Mouse (Mus musculus): ENCODE measurements around the gene Hes2. TPM values are rescaled to one million over a fixed set of nuclear protein-coding genes. Genes with fewer than 3 reads are reported as not detected.
A peak's percentile ranks its signal among the peaks of the same experiment; 100 is the strongest.

Hes2 gene
- polyA plus RNA-seq, 1 experiment from 2014 or later, result 0.56 TPM

GRCm38 (mm10) chr4:152130771-152131653 lies 27.7 kb upstream of the Hes2 start:
- Histone ChIP-seq H3K36me3 (ENCODE audit: control insufficient read depth, insufficient read depth, low read length) (no peaks in the 10 kb centered on the region), H3K9ac (ENCODE audit: low read length) (peak overlapping the region; percentile 70), H3K4me1 (ENCODE audit: control insufficient read depth, insufficient read depth, low read length) (peaks cover 30% of the 10 kb centered on the region), H3K4me3 (replicated peaks; ENCODE audit: low read length) (peak overlapping the region; percentile 43), H3K4me2 (ENCODE audit: low read depth, low read length) (peak overlapping the region; percentile 63), H3K27me3 (ENCODE audit: control insufficient read depth, insufficient read depth, low read length) (peaks cover 81% of the 10 kb centered on the region), H3K9me3 (replicated peaks; ENCODE audit: control insufficient read depth, low read length) (no peaks in the 10 kb centered on the region), H3K27ac (ENCODE audit: low read length) (peak overlapping the region; percentile 41; the same call in 1 of the 2 replicates)
- under 1% methylated on average over 84 of the region's 85 CpGs for WGBS
- peak; percentile 69; the same call in 1 of the 2 replicates for ATAC-seq (ENCODE audit: insufficient read depth, low FRiP score)

- peaks cover 70% of the 10 kb centered on the region for H3K27me3 ChIP-seq (ENCODE audit: control insufficient read depth, insufficient read depth, low read length)
- peak overlapping the region; percentile 63 for H3K4me2 ChIP-seq (ENCODE audit: low read depth, low read length)
- H3K27ac ChIP-seq (ENCODE audit: low read length), result no peak overlapping the region
- peak overlapping the region; percentile 43 for H3K4me3 ChIP-seq (replicated peaks; ENCODE audit: low read length)
- peak; percentile 30; the same call in 1 of the 2 replicates for ATAC-seq (ENCODE audit: insufficient read depth, low FRiP score)
- 7% methylated on average over 50 of the region's 50 CpGs for WGBS
- no peaks in the 10 kb centered on the region for H3K9me3 ChIP-seq (replicated peaks; ENCODE audit: control insufficient read depth, low read length)
- no peaks in the 10 kb centered on the region for H3K36me3 ChIP-seq (ENCODE audit: control insufficient read depth, insufficient read depth, low read length)
- H3K9ac ChIP-seq (ENCODE audit: low read length), result peak overlapping the region; percentile 70; the same call in 1 of the 2 replicates
- H3K4me1 ChIP-seq (ENCODE audit: control insufficient read depth, insufficient read depth, low read length), result peaks cover 26% of the 10 kb centered on the region
Observed at GRCm38 (mm10) chr4:152131809-152132771, 26.6 kb upstream of the Hes2 start.

- ATAC-seq (ENCODE audit: insufficient read depth, low FRiP score), result no peak
- peaks cover 63% of the 10 kb centered on the region for H3K27me3 ChIP-seq (ENCODE audit: control insufficient read depth, insufficient read depth, low read length)
- H3K9me3 ChIP-seq (replicated peaks; ENCODE audit: control insufficient read depth, low read length), result no peaks in the 10 kb centered on the region
- WGBS, result 29% methylated on average over 10 of the region's 10 CpGs
- peaks cover 26% of the 10 kb centered on the region for H3K4me1 ChIP-seq (ENCODE audit: control insufficient read depth, insufficient read depth, low read length)
- no peak overlapping the region for H3K27ac ChIP-seq (ENCODE audit: low read length)
- no peak overlapping the region for H3K9ac ChIP-seq (ENCODE audit: low read length)
- H3K4me3 ChIP-seq (replicated peaks; ENCODE audit: low read length), result no peak overlapping the region
- H3K4me2 ChIP-seq (ENCODE audit: low read depth, low read length), result no peak overlapping the region
- no peaks in the 10 kb centered on the region for H3K36me3 ChIP-seq (ENCODE audit: control insufficient read depth, insufficient read depth, low read length)
Observed at GRCm38 (mm10) chr4:152132772-152133169, 25.9 kb upstream of the Hes2 start.

GRCm38 (mm10) chr4:152133213-152133612 lies 25.5 kb upstream of the Hes2 start:
- Histone ChIP-seq H3K4me3 (replicated peaks; ENCODE audit: low read length) (no peak overlapping the region), H3K27ac (ENCODE audit: low read length) (no peak overlapping the region), H3K9me3 (replicated peaks; ENCODE audit: control insufficient read depth, low read length) (no peaks in the 10 kb centered on the region), H3K4me2 (ENCODE audit: low read depth, low read length) (no peak overlapping the region), H3K27me3 (ENCODE audit: control insufficient read depth, insufficient read depth, low read length) (peaks cover 59% of the 10 kb centered on the region), H3K36me3 (ENCODE audit: control insufficient read depth, insufficient read depth, low read length) (no peaks in the 10 kb centered on the region), H3K4me1 (ENCODE audit: control insufficient read depth, insufficient read depth, low read length) (peaks cover 28% of the 10 kb centered on the region), H3K9ac (ENCODE audit: low read length) (no peak overlapping the region)
- ATAC-seq (ENCODE audit: insufficient read depth, low FRiP score), result no peak
- 53% methylated on average over 5 of the region's 5 CpGs for WGBS

GRCm38 (mm10) chr4:152134507-152134906 lies 24.2 kb upstream of the Hes2 start:
- no peak for ATAC-seq (ENCODE audit: insufficient read depth, low FRiP score)
- H3K4me3 ChIP-seq (replicated peaks; ENCODE audit: low read length), result no peak overlapping the region
- peaks cover 46% of the 10 kb centered on the region for H3K27me3 ChIP-seq (ENCODE audit: control insufficient read depth, insufficient read depth, low read length)
- no peak overlapping the region for H3K9ac ChIP-seq (ENCODE audit: low read length)
- H3K36me3 ChIP-seq (ENCODE audit: control insufficient read depth, insufficient read depth, low read length), result no peaks in the 10 kb centered on the region
- H3K9me3 ChIP-seq (replicated peaks; ENCODE audit: control insufficient read depth, low read length), result no peaks in the 10 kb centered on the region
- H3K4me1 ChIP-seq (ENCODE audit: control insufficient read depth, insufficient read depth, low read length), result peaks cover 30% of the 10 kb centered on the region
- no peak overlapping the region for H3K27ac ChIP-seq (ENCODE audit: low read length)
- no peak overlapping the region for H3K4me2 ChIP-seq (ENCODE audit: low read depth, low read length)

- no peak for ATAC-seq (ENCODE audit: insufficient read depth, low FRiP score)
- no peak overlapping the region for H3K27ac ChIP-seq (ENCODE audit: low read length)
- H3K36me3 ChIP-seq (ENCODE audit: control insufficient read depth, insufficient read depth, low read length), result no peaks in the 10 kb centered on the region
- peaks cover 28% of the 10 kb centered on the region for H3K4me1 ChIP-seq (ENCODE audit: control insufficient read depth, insufficient read depth, low read length)
- H3K4me2 ChIP-seq (ENCODE audit: low read depth, low read length), result no peak overlapping the region
- peaks cover 38% of the 10 kb centered on the region for H3K27me3 ChIP-seq (ENCODE audit: control insufficient read depth, insufficient read depth, low read length)
- H3K4me3 ChIP-seq (replicated peaks; ENCODE audit: low read length), result no peak overlapping the region
- 76% methylated on average over 12 of the region's 12 CpGs for WGBS
- H3K9ac ChIP-seq (ENCODE audit: low read length), result no peak overlapping the region
- H3K9me3 ChIP-seq (replicated peaks; ENCODE audit: control insufficient read depth, low read length), result no peaks in the 10 kb centered on the region
Observed at GRCm38 (mm10) chr4:152135363-152135762, 23.3 kb upstream of the Hes2 start.

GRCm38 (mm10) chr4:152136112-152136875 lies 22.4 kb upstream of the Hes2 start:
- Histone ChIP-seq H3K9ac (ENCODE audit: low read length) (no peak overlapping the region), H3K27me3 (ENCODE audit: control insufficient read depth, insufficient read depth, low read length) (peaks cover 28% of the 10 kb centered on the region), H3K9me3 (replicated peaks; ENCODE audit: control insufficient read depth, low read length) (no peaks in the 10 kb centered on the region), H3K27ac (ENCODE audit: low read length) (no peak overlapping the region), H3K4me1 (ENCODE audit: control insufficient read depth, insufficient read depth, low read length) (peaks cover 22% of the 10 kb centered on the region), H3K4me3 (replicated peaks; ENCODE audit: low read length) (no peak overlapping the region), H3K36me3 (ENCODE audit: control insufficient read depth, insufficient read depth, low read length) (no peaks in the 10 kb centered on the region), H3K4me2 (ENCODE audit: low read depth, low read length) (no peak overlapping the region)
- no peak for ATAC-seq (ENCODE audit: insufficient read depth, low FRiP score)
- 44% methylated on average over 6 of the region's 6 CpGs for WGBS

GRCm38 (mm10) chr4:152136876-152137250 lies 21.8 kb upstream of the Hes2 start:
- Histone ChIP-seq H3K9ac (ENCODE audit: low read length) (no peak overlapping the region), H3K4me2 (ENCODE audit: low read depth, low read length) (no peak overlapping the region), H3K4me1 (ENCODE audit: control insufficient read depth, insufficient read depth, low read length) (peaks cover 17% of the 10 kb centered on the region), H3K9me3 (replicated peaks; ENCODE audit: control insufficient read depth, low read length) (no peaks in the 10 kb centered on the region), H3K27me3 (ENCODE audit: control insufficient read depth, insufficient read depth, low read length) (peaks cover 23% of the 10 kb centered on the region), H3K4me3 (replicated peaks; ENCODE audit: low read length) (no peak overlapping the region), H3K27ac (ENCODE audit: low read length) (no peak overlapping the region), H3K36me3 (ENCODE audit: control insufficient read depth, insufficient read depth, low read length) (no peaks in the 10 kb centered on the region)
- no peak for ATAC-seq (ENCODE audit: insufficient read depth, low FRiP score)
- WGBS, result 98% methylated on average over 2 of the region's 2 CpGs
